Mouse (Mus musculus) liver, embryonic 13.5 days (tissue): Measurements from ENCODE around the gene Rtf2. TPM values are rescaled to one million over a fixed set of nuclear protein-coding genes. Genes with fewer than 3 reads are reported as not detected.
A peak's percentile ranks its signal among the peaks of the same experiment; 100 is the strongest.

Source experiments
- ATAC-seq: fragments of 200-750 bp; cut with Nextera tagmentation; 2 replicates; pipeline ENCODE4 v1.8.0; 2017; ENCODE audit warnings: low read depth, mild to moderate bottlenecking, moderate number of reproducible peaks, moderate library complexity
- DNase-seq: peaks from one replicate; pipeline ENCODE4 v3.0.0; 2022
- H3K27ac ChIP-seq: fragments of 300-500 bp; sonication (generic); 2 replicates; pipeline ENCODE4 v1.5.1; 2015; ENCODE audit warnings: moderate library complexity, mild to moderate bottlenecking, inconsistent platforms
- H3K27me3 ChIP-seq: fragments of 300-500 bp; sonication (generic); 2 replicates; pipeline ENCODE4 v1.6.1; 2015; ENCODE audit warnings: mild to moderate bottlenecking, inconsistent platforms
- H3K36me3 ChIP-seq: fragments of 300-500 bp; sonication (generic); 2 replicates; pipeline ENCODE4 v1.6.1; 2015; ENCODE audit warnings: mild to moderate bottlenecking, inconsistent platforms
- H3K4me1 ChIP-seq: fragments of 300-500 bp; sonication (generic); replicated peaks from 2 replicates; pipeline ENCODE4 v1.6.1; 2015; ENCODE audit warnings: inconsistent platforms
- H3K4me2 ChIP-seq: fragments of 300-500 bp; sonication (generic); 2 replicates; pipeline ENCODE4 v1.6.1; 2015; ENCODE audit warnings: inconsistent platforms, mild to moderate bottlenecking, moderate library complexity
- H3K4me3 ChIP-seq: fragments of 300-500 bp; sonication (generic); replicated peaks from 2 replicates; pipeline ENCODE4 v1.5.1; 2015; ENCODE audit warnings: mild to moderate bottlenecking, inconsistent platforms
- H3K9ac ChIP-seq: fragments of 300-500 bp; sonication (generic); 2 replicates; pipeline ENCODE4 v1.6.1; 2015; ENCODE audit warnings: mild to moderate bottlenecking, inconsistent platforms
- H3K9me3 ChIP-seq: fragments of 300-500 bp; sonication (generic); replicated peaks from 2 replicates; pipeline ENCODE4 v1.6.1; 2016; ENCODE audit warnings: inconsistent platforms
- WGBS: fragments of 180-500 bp; shearing (Covaris S2); methylation state at CpG from one replicate; pipeline ENCODE4 v1.1.7; 2015; ENCODE audit not compliant: insufficient replicate concordance; 5-methylcytosine and 5-hydroxymethylcytosine counted together
- polyA plus RNA-seq: library from polyadenylated mRNA; unstranded; fragments of >200 nt; fragmentation: Nextera tagmentation; extraction: Ambion mirVana; gene quantifications from 2 replicates; pipeline ENCODE4 v1.2.1, GENCODE M21; 2015

The Rtf2 gene
- polyA plus RNA-seq, 1 experiment from 2014 or later = 48.8 TPM

DNA sequence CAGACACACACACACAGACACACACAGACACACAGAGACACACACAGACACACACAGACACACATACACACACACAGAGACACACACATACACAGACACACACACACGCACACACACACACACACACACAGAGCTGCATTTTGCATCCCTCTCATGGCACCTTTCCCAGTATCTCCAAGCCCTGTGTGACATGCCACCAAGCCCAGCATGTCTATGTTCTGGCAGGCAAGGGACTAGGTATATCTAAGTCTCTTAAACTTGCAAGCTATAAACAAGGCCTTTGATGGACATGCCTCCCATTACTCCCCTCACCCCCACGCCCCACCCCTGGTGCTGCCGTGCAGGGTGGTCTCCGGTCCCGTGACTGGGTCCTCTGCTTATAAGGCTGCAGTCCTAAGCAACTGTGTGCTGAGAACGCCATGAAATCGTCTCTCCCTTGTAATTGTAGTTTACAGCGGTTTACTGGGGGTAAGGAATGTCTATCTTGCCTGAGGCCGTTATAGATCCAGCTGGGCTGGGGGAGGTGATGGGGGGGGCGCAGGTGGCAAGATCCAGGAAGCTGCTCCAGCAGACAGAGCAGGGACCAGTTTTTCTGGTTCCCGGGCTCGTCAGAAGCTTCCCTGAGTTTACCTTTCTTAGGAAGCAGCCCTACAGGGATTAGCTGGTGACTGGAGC is 44.5 kb downstream of the Rtf2 start:
- H3K4me3 ChIP-seq = no peak overlapping the region
- H3K4me2 ChIP-seq = no peak overlapping the region
- ATAC-seq = no peak
- no peak overlapping the region for H3K9ac ChIP-seq
- WGBS = 53% methylated on average over 12 of the region's 12 CpGs
- H3K27me3 ChIP-seq = no peaks in the 10 kb centered on the region
- no peaks in the 10 kb centered on the region for H3K4me1 ChIP-seq
- no peak overlapping the region for H3K27ac ChIP-seq
- no peaks in the 10 kb centered on the region for H3K36me3 ChIP-seq
- no peak for DNase-seq
- no peaks in the 10 kb centered on the region for H3K9me3 ChIP-seq

DNA sequence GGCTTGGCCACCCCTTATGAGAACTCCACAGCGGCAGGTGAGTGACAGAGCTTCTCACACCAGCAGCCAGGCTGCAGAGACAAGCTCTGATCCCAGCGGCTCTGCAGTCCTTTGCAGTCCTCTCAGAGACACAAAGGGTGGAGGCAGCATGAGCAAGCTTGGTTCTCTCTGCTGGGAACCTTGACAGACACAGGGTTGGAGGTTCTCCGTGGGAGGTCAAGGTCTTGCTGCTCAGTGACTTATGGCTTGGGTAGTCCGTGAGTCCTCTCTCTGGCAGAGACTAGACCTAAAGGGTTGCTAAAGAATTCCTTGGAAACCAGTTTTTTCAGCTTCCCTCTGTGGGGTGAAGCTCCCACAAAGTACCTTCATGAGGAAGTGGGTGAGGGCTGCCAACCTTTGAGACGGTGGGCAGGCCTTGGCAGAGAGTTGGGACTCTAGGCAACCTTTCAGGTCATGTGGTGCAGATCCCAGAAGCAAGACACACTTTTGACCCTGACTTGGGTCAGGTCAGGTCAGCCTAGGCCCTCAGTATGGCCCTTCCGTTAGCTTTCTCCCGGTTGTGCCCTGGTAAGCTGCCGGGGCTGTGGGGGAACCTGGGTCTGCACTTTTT is 56.5 kb downstream of the Rtf2 start:
- WGBS = 60% methylated on average over 8 of the region's 8 CpGs
- no peaks in the 10 kb centered on the region for H3K9me3 ChIP-seq
- no peak overlapping the region for H3K4me3 ChIP-seq
- H3K9ac ChIP-seq = no peak overlapping the region
- no peaks in the 10 kb centered on the region for H3K27me3 ChIP-seq
- peaks cover 8% of the 10 kb centered on the region for H3K4me1 ChIP-seq
- no peak overlapping the region for H3K27ac ChIP-seq
- H3K36me3 ChIP-seq = no peaks in the 10 kb centered on the region
- DNase-seq (no peak), ATAC-seq (no peak)
- no peak overlapping the region for H3K4me2 ChIP-seq

DNA sequence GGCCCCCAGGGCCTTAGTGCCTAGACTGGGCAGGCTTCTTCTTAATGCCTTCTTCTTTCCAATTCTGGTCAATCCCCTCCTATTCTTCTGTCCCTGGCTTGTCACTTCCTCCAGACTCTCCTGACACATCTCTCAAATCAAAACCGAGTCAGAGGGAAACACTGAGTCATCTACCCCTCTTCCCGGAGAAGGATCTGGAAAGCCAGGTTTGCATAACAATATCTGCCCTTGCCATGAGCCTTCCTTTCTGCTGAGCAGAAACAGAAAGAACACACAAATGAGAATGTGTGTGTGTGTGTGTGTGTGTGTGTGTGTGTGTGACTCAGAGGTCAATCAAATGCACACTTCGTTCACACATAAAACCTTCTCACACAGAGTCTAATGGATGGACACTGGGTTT is 58.5 kb downstream of the Rtf2 start:
- ATAC-seq (no peak), DNase-seq (no peak)
- Histone ChIP-seq H3K9ac (no peak overlapping the region), H3K4me3 (no peak overlapping the region), H3K27ac (no peak overlapping the region), H3K27me3 (no peaks in the 10 kb centered on the region), H3K36me3 (no peaks in the 10 kb centered on the region), H3K4me2 (no peak overlapping the region), H3K4me1 (peaks cover 8% of the 10 kb centered on the region), H3K9me3 (no peaks in the 10 kb centered on the region)
- 49% methylated on average over 3 of the region's 3 CpGs for WGBS

DNA sequence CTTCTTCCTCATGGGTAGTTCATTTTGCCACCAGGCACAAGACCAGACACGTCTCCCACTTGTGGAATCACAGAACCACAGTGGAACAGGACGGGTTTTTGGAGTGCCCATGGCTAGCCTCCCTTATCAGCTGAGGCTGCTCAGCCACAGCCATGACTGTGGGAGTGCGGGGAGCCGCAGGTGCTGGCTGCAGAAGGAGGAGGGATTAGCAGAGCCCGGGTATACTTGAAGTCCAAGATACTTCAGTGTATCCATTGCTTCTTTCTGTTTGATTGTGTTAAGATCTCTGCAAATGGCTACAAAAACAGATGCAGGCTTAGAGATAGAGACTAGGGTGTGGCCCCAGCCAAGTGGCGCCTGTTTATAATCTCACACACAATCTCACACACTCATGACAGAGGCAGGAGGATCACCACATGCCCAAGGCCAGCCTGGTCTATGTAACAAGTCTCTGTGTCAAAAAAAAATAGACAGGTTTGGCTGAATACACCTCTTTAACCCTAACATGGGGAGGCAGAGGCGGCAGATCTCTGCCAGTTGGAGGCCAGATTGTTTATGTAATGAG is 60.5 kb downstream of the Rtf2 start:
- Histone ChIP-seq H3K9me3 (no peaks in the 10 kb centered on the region), H3K4me3 (no peak overlapping the region), H3K9ac (no peak overlapping the region), H3K4me1 (peaks cover 8% of the 10 kb centered on the region), H3K36me3 (no peaks in the 10 kb centered on the region), H3K27ac (no peak overlapping the region), H3K27me3 (no peaks in the 10 kb centered on the region), H3K4me2 (no peak overlapping the region)
- 13% methylated on average over 7 of the region's 7 CpGs for WGBS
- ATAC-seq = peak; percentile 83
- DNase-seq = no peak

DNA sequence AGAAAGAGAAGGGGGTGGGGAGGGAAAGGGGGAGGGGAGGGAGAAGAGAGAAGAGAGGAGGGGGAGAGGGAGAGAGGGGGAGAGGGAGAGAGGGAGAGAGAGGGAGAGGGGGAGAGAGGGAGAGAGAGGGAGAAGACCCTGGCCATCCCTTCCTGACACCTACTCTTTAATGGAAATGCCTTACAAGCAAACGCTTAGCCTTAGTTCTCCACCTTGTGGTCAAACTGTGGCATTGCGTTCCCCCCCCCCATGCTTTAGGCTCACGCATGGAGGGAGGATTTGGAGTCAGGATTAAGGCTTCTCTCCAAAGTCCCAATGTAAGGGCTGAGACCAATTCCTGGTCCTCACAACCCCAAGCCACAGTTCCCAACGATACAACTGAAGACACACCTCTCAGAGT is 61.0 kb downstream of the Rtf2 start:
- 1% methylated on average over 4 of the region's 4 CpGs for WGBS
- Histone ChIP-seq H3K4me2 (no peak overlapping the region), H3K27me3 (no peaks in the 10 kb centered on the region), H3K9ac (no peak overlapping the region), H3K27ac (no peak overlapping the region), H3K36me3 (no peaks in the 10 kb centered on the region), H3K4me1 (peaks cover 8% of the 10 kb centered on the region), H3K4me3 (no peak overlapping the region), H3K9me3 (no peaks in the 10 kb centered on the region)
- ATAC-seq = no peak
- no peak for DNase-seq

DNA sequence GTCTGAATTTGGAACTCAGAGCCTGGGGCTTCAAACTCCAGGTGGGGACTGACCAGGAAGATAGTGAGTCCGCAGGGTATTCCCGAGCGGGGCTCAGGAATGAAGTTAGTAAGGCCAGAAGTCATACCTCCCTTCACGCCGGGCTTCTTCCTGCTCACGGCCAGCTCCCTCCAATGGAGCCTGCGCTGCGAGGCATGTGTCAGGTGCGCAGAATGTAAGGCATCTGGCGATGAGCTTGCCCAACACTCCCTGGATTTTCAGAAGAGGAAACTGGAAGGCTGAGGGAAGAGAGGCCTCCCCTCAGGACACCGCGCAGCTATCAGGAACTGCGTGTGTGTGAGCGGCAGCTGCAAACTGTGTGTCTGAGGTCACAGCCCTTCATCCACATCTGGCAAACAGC is 61.8 kb downstream of the Rtf2 start:
- WGBS = 70% methylated on average over 14 of the region's 14 CpGs
- no peak for ATAC-seq
- H3K4me2 ChIP-seq = no peak overlapping the region
- no peak overlapping the region for H3K4me3 ChIP-seq
- no peak for DNase-seq
- H3K4me1 ChIP-seq = peaks cover 8% of the 10 kb centered on the region
- no peaks in the 10 kb centered on the region for H3K36me3 ChIP-seq
- no peak overlapping the region for H3K27ac ChIP-seq
- no peak overlapping the region for H3K9ac ChIP-seq
- H3K27me3 ChIP-seq = no peaks in the 10 kb centered on the region
- no peaks in the 10 kb centered on the region for H3K9me3 ChIP-seq

DNA sequence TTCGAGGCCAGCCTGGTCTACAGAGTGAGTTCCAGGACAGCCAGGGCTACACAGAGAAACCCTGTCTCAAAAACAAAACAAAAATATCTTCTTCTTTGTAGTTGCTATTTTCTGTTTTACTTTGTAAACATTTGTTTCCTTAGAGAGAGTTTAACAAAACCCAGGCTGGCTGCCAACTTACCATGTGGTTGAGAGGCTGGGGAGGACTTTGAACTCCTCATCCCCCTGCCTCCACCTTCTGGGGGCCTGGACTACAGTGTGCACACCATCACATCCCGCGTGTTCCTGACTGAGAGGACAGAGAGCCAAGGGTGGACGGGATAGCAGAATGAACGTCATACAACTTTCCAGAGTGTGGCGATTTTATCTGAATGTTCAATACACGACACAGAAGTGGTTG is 65.8 kb downstream of the Rtf2 start:
- no peak overlapping the region for H3K9ac ChIP-seq
- H3K4me3 ChIP-seq = no peak overlapping the region
- no peak for ATAC-seq
- DNase-seq = no peak
- no peaks in the 10 kb centered on the region for H3K9me3 ChIP-seq
- H3K4me2 ChIP-seq = no peak overlapping the region
- peaks cover 5% of the 10 kb centered on the region; the same call in 1 of the 2 replicates for H3K4me1 ChIP-seq
- H3K36me3 ChIP-seq = no peaks in the 10 kb centered on the region
- H3K27ac ChIP-seq = no peak overlapping the region
- no peaks in the 10 kb centered on the region for H3K27me3 ChIP-seq
- WGBS = 55% methylated on average over 7 of the region's 7 CpGs

DNA sequence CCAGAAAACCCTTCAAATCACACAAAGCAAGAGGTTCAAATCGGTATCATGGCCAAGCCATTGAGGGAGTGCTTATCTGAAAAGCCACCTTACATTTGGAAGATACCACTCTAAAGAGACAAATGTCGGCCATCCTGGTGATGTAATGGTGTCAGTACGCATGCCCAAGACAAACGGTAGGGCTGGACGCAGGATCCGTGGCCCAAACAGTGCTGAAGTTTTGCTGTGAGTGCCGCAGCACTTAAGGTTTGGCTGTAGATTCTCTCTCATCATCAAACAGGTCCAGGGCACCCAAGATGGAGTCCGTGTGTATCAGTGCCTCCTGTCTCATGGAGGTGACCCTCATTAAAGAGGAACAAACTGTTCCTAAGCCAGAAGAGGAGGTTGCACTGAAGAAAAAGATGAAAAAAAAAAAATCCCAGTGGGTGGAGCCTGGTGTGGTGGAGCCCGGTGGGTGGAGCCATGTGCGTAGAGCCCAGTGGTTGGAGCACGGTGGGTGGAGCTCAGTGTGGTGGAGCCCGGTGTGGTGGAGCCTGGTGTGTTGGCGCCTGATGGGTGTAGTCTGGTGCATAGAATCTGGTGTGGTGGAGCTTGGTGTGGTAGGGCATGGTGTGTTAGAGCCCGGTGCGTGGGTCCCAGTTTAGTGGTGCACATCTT is 69.8 kb downstream of the Rtf2 start:
- Histone ChIP-seq H3K27ac (no peak overlapping the region), H3K27me3 (0 out of 2 replicates have a peak, but pooled peaks cover 1% of the 10 kb centered on the region), H3K9me3 (no peaks in the 10 kb centered on the region), H3K4me2 (no peak overlapping the region), H3K36me3 (no peaks in the 10 kb centered on the region), H3K4me3 (no peak overlapping the region), H3K9ac (no peak overlapping the region), H3K4me1 (peaks cover 5% of the 10 kb centered on the region; the same call in 1 of the 2 replicates)
- DNase-seq (no peak), ATAC-seq (0 out of 2 replicates have a peak, but pooled peaks have one; percentile 34)
- WGBS = 57% methylated on average over 15 of the region's 15 CpGs

DNA sequence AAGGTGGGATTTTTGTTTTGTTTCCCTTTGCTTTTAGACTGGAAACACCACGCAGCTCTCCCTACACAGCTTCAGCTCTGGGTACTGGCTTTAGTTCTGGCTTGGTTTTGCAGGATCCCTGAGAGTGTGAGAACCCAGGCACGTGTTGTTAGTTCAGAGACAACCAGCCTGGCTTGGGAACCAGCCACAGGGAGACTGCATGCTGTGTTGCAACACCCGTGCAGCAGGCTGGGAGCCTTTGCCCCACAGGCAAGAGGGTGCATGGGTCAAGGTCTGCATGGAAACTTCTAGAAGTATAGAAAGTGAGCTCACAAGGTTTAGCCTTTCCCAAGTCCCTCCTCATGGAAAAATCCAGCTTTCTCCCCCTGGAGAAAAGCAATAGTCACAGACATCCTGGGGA is 70.5 kb downstream of the Rtf2 start:
- no peak overlapping the region for H3K27ac ChIP-seq
- H3K4me2 ChIP-seq = no peak overlapping the region
- H3K36me3 ChIP-seq = no peaks in the 10 kb centered on the region
- H3K9ac ChIP-seq = no peak overlapping the region
- 0 out of 2 replicates have a peak, but pooled peaks cover 4% of the 10 kb centered on the region for H3K27me3 ChIP-seq
- H3K9me3 ChIP-seq = no peaks in the 10 kb centered on the region
- H3K4me1 ChIP-seq = peaks cover 5% of the 10 kb centered on the region; the same call in 1 of the 2 replicates
- ATAC-seq = 0 out of 2 replicates have a peak, but pooled peaks have one; percentile 50
- 32% methylated on average over 3 of the region's 3 CpGs for WGBS
- no peak overlapping the region for H3K4me3 ChIP-seq
- DNase-seq = no peak

DNA sequence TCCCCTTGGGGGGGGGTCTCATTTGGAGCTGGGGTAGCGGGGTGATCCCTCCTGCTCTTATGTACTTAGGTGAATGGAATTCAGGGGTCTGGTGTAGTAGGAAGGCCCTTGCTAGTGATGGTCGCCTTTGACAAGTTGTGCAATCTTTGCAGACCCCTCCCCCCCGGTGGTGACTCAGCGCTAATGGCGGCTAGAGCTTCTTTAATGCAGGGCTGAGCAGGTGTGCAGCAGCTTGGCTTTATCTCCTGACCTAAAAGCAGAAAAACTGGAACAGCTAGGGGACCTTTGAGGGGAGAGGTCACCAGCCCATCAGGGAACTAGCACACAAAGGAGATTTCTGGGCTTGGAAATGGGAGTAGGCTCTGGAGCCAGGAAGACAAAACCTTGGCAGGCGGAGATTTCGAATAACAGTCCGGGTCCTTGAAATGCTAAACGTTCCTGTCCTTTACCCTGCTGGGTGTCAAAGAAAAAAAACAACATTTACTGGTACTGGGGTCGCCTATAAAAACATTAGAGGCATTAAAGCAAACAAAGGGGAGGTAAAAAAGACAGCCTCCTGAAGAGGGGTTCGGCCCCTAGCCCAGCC is 76.1 kb downstream of the Rtf2 start:
- Histone ChIP-seq H3K36me3 (no peaks in the 10 kb centered on the region), H3K4me1 (no peaks in the 10 kb centered on the region), H3K4me3 (no peak overlapping the region), H3K9ac (no peak overlapping the region), H3K9me3 (no peaks in the 10 kb centered on the region), H3K27me3 (0 out of 2 replicates have a peak, but pooled peaks cover 7% of the 10 kb centered on the region), H3K4me2 (no peak overlapping the region), H3K27ac (no peak overlapping the region)
- DNase-seq = no peak
- 30% methylated on average over 11 of the region's 11 CpGs for WGBS
- no peak for ATAC-seq
